Mouse (Mus musculus): ENCODE measurements at regions not wholly inside any gene's neighbourhood (a gene's known extent, or its start where the extent isn't known, plus 50 kb on each side); places are given as distances from the start of the nearest gene placed in this dataset.

- DNase-seq (ENCODE audit: low spot score in 2 of 2) = peak; percentile 44 to 49
Observed at GRCm38 (mm10) chr9:61862071-61862480, 52.3 kb downstream of the Rplp1 start.

- DNase-seq (ENCODE audit: low spot score in 2 of 2) = peak in 1 of 2 experiments; percentile 49
Observed at GRCm38 (mm10) chr9:61860147-61860546, 54.2 kb downstream of the Rplp1 start.

- DNase-seq (ENCODE audit: low spot score in 2 of 2) = no peak
Observed at GRCm38 (mm10) chr9:61859438-61859837, 54.9 kb downstream of the Rplp1 start.

- no peak for DNase-seq (ENCODE audit: low spot score in 2 of 2)
Observed at GRCm38 (mm10) chr9:61857817-61858216, 56.5 kb downstream of the Rplp1 start.

- no peak for DNase-seq (ENCODE audit: low spot score in 2 of 2)
Observed at GRCm38 (mm10) chr9:61856686-61857085, 57.7 kb downstream of the Rplp1 start.

- DNase-seq (ENCODE audit: low spot score in 2 of 2) = no peak
Observed at GRCm38 (mm10) chr9:61855686-61856085, 58.7 kb downstream of the Rplp1 start.

GRCm38 (mm10) chr9:61853841-61854240, 60.5 kb downstream of the Rplp1 start:
- no peak for DNase-seq (ENCODE audit: low spot score in 2 of 2)

- no peak for DNase-seq (ENCODE audit: low spot score in 2 of 2)
Observed at GRCm38 (mm10) chr9:61851331-61851730, 63.0 kb downstream of the Rplp1 start.

- DNase-seq (ENCODE audit: low spot score in 2 of 2) = no peak
Observed at GRCm38 (mm10) chr9:61848401-61848800, 65.9 kb downstream of the Rplp1 start.

- no peak for DNase-seq (ENCODE audit: low spot score in 2 of 2)
Observed at GRCm38 (mm10) chr9:61847496-61847895, 66.8 kb downstream of the Rplp1 start.

GRCm38 (mm10) chr9:61844645-61845044, 69.7 kb downstream of the Rplp1 start:
- no peak for DNase-seq (ENCODE audit: low spot score in 2 of 2)

- no peak for DNase-seq (ENCODE audit: low spot score in 2 of 2)
Observed at GRCm38 (mm10) chr9:61844141-61844540, 70.2 kb downstream of the Rplp1 start.

- no peak for DNase-seq (ENCODE audit: low spot score in 2 of 2)
Observed at GRCm38 (mm10) chr9:61843513-61843912, 70.8 kb downstream of the Rplp1 start.

- DNase-seq (ENCODE audit: low spot score in 2 of 2) = no peak
Observed at GRCm38 (mm10) chr9:61842384-61842783, 72.0 kb downstream of the Rplp1 start.

- no peak for DNase-seq (ENCODE audit: low spot score in 2 of 2)
Observed at GRCm38 (mm10) chr9:61841222-61841621, 73.1 kb downstream of the Rplp1 start.

- no peak for DNase-seq (ENCODE audit: low spot score in 2 of 2)
Observed at GRCm38 (mm10) chr9:61840353-61840752, 74.0 kb downstream of the Rplp1 start.

- no peak for DNase-seq (ENCODE audit: low spot score in 2 of 2)
Observed at GRCm38 (mm10) chr9:61833226-61833625, 81.1 kb downstream of the Rplp1 start.

- peak; percentile 50 to 91 for DNase-seq (ENCODE audit: low spot score in 2 of 2)
Observed at GRCm38 (mm10) chr9:61830236-61830635, 84.1 kb downstream of the Rplp1 start.

GRCm38 (mm10) chr9:61829736-61830135, 84.6 kb downstream of the Rplp1 start:
- peak; percentile 10 to 52 for DNase-seq (ENCODE audit: low spot score in 2 of 2)

- DNase-seq (ENCODE audit: low spot score in 2 of 2) = no peak
Observed at GRCm38 (mm10) chr9:61829301-61829700, 85.0 kb downstream of the Rplp1 start.

GRCm38 (mm10) chr9:61827721-61828120, 86.6 kb downstream of the Rplp1 start:
- no peak for DNase-seq (ENCODE audit: low spot score in 2 of 2)

GRCm38 (mm10) chr9:61827014-61827413, 87.3 kb downstream of the Rplp1 start:
- no peak for DNase-seq (ENCODE audit: low spot score in 2 of 2)

- DNase-seq (ENCODE audit: low spot score in 2 of 2) = no peak
Observed at GRCm38 (mm10) chr9:61826415-61826814, 87.9 kb downstream of the Rplp1 start.

GRCm38 (mm10) chr9:61825804-61826203, 88.5 kb downstream of the Rplp1 start:
- no peak for DNase-seq (ENCODE audit: low spot score in 2 of 2)

- DNase-seq (ENCODE audit: low spot score in 2 of 2) = no peak
Observed at GRCm38 (mm10) chr9:61819836-61820235, 94.5 kb downstream of the Rplp1 start.
